8 mouse cellular contexts compared by ENCODE assay signal in the genomic region with DNA sequence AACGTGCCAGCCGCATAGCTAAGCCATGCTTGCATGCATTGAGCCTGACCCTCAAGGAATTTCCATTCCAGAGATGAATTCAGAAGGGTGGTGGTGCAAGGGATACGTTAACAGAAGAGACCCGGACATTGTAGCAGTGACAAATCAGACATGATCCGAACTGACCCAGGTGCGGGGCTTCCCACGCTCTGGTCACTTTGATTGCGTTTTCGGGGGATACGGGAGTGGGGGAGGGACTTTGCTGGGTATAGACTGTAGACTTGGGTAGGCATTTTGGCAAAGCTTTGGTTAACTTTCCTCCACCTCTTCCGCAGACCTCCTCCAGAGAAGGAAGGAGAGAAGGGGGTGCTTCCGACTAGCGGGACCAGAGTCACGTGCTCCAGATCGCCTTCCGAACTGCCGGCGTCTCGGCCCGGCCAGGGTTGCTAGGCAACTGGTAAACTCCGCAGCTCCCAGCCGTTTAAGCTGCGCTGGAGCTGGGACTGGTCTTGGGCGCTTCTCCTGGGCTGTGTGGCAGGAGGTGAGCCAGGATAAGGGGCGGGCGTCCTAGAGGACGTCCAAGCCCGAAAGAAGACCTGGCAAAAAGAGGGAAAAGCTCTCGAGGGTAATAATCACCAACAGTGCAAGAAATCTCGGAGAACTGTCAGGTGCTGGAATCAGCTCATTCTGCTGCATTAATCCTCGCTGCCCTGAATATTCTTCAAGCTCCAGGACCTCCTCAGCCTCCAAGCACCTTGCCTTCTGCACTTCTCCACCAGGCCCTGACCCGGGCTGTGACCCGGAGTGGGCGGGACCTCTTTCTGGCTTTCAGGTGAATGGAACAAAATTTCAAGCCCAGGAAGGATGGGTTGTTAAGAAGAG. TPM values are rescaled to one million over a fixed set of nuclear protein-coding genes. Genes with fewer than 3 reads are reported as not detected.
DNase-seq lines count a peak whose midpoint lies in the region; ATAC-seq and TF ChIP-seq lines count a peak whose summit lies in the region.

TSS of gene Dnaic2 (plus strand) at position 444 of the 861 bp plus-strand sequence.

- H3K4me2 ChIP-seq in heart, embryonic 11.5 days: peak within 1 kb of the TSS; percentile 74
- H3K4me2 ChIP-seq in kidney, embryonic 16.5 days (replicated peaks; ENCODE audit: low read depth, low read length): peak within 1 kb of the TSS; percentile 59
- H3K4me2 ChIP-seq in liver, embryonic 12.5 days: peak within 1 kb of the TSS; percentile 55

- ATAC-seq in heart, embryonic 11.5 days (replicated peaks; ENCODE audit: insufficient number of reproducible peaks, low FRiP score, low TSS enrichment): peak; percentile 56; the same call in 1 of the 2 replicates
- peak; percentile 95 for ATAC-seq in kidney, embryonic 16.5 days (ENCODE audit: low FRiP score, low TSS enrichment)
- ATAC-seq in liver, embryonic 12.5 days: no peak

- DNase-seq in urinary bladder, postnatal 14 days (ENCODE audit: low spot score): peak; percentile 71
- no peak for DNase-seq in urinary bladder, postnatal 10 days (ENCODE audit: low spot score)
- DNase-seq in neural tube, embryonic 10.5 days (ENCODE audit: extremely low spot score, low spot score): peak; percentile 76
- DNase-seq in urinary bladder, postnatal 36 days (ENCODE audit: low spot score in 2 of 2): peak; percentile 36 to 60

- no peaks in the 10 kb centered on the region for H3K36me3 ChIP-seq in heart, embryonic 11.5 days (ENCODE audit: control insufficient read depth, insufficient read depth, low read length)
- H3K36me3 ChIP-seq in kidney, embryonic 16.5 days (ENCODE audit: insufficient read depth, low read length): no peaks in the 10 kb centered on the region
- no peaks in the 10 kb centered on the region for H3K36me3 ChIP-seq in liver, embryonic 12.5 days

- 0 out of 2 replicates have a peak within 1 kb of the TSS, but pooled peaks have one; percentile 11 for H3K4me3 ChIP-seq in embryonic fibroblast, embryonic 13.5 days (ENCODE audit: insufficient read depth, low read length)
- H3K4me3 ChIP-seq in heart, embryonic 11.5 days (ENCODE audit: low read depth, low read length): peak within 1 kb of the TSS; percentile 41
- H3K4me3 ChIP-seq in kidney, embryonic 16.5 days (ENCODE audit: low read length): peak within 1 kb of the TSS; percentile 39
- H3K4me3 ChIP-seq in liver, embryonic 12.5 days: peak within 1 kb of the TSS; percentile 32

- WGBS in heart, embryonic 11.5 days (ENCODE audit: insufficient replicate concordance): 12% methylated on average over 34 of the region's 34 CpGs
- WGBS in kidney, embryonic 16.5 days: 7% methylated on average over 34 of the region's 34 CpGs
- WGBS in liver, embryonic 12.5 days (ENCODE audit: insufficient replicate concordance): 11% methylated on average over 34 of the region's 34 CpGs

- H3K27me3 ChIP-seq in heart, embryonic 11.5 days (ENCODE audit: control insufficient read depth, insufficient read depth, low read length): no peaks in the 10 kb centered on the region
- H3K27me3 ChIP-seq in kidney, embryonic 16.5 days (ENCODE audit: insufficient read depth, low read length): 0 out of 2 replicates have a peak, but pooled peaks cover 3% of the 10 kb centered on the region
- peaks cover 41% of the 10 kb centered on the region for H3K27me3 ChIP-seq in liver, embryonic 12.5 days (replicated peaks)

- H3K9ac ChIP-seq in heart, embryonic 11.5 days (ENCODE audit: low read depth, low read length): peak within 1 kb of the TSS; percentile 28; the same call in 1 of the 2 replicates
- peak within 1 kb of the TSS; percentile 27; the same call in 1 of the 2 replicates for H3K9ac ChIP-seq in kidney, embryonic 16.5 days (replicated peaks; ENCODE audit: low read length)
- H3K9ac ChIP-seq in liver, embryonic 12.5 days: 0 out of 2 replicates have a peak within 1 kb of the TSS, but pooled peaks have one; percentile 15

- no peak for TF ChIP-seq POLR2A in embryonic fibroblast, embryonic 13.5 days (IDR thresholded peaks at IDR 0.05; ENCODE audit: low read depth, low read length)

- H3K4me1 ChIP-seq in embryonic fibroblast, embryonic 13.5 days (ENCODE audit: control insufficient read depth, insufficient read depth, low read length): peaks cover 21% of the 10 kb centered on the region
- H3K4me1 ChIP-seq in heart, embryonic 11.5 days (ENCODE audit: control insufficient read depth, insufficient read depth, low read length): peaks cover 7% of the 10 kb centered on the region
- H3K4me1 ChIP-seq in kidney, embryonic 16.5 days (ENCODE audit: insufficient read depth, low read length): peaks cover 17% of the 10 kb centered on the region; the same call in 1 of the 2 replicates
- no peaks in the 10 kb centered on the region; the same call in 1 of the 2 replicates for H3K4me1 ChIP-seq in liver, embryonic 12.5 days

- no peak for TF ChIP-seq CTCF in embryonic fibroblast, embryonic 13.5 days (IDR thresholded peaks at IDR 0.05; ENCODE audit: borderline replicate concordance, insufficient read depth, low read length)

- H3K27ac ChIP-seq in embryonic fibroblast, embryonic 13.5 days (ENCODE audit: insufficient read depth, low read length): no peak within 1 kb of the TSS
- no peak within 1 kb of the TSS for H3K27ac ChIP-seq in heart, embryonic 11.5 days (ENCODE audit: low read depth, low read length)
- H3K27ac ChIP-seq in kidney, embryonic 16.5 days (ENCODE audit: low read length): no peak within 1 kb of the TSS
- no peak within 1 kb of the TSS for H3K27ac ChIP-seq in liver, embryonic 12.5 days

- H3K9me3 ChIP-seq in heart, embryonic 11.5 days (replicated peaks; ENCODE audit: control insufficient read depth, low read length): no peaks in the 10 kb centered on the region
- no peaks in the 10 kb centered on the region for H3K9me3 ChIP-seq in kidney, embryonic 16.5 days (ENCODE audit: low read length)
- no peaks in the 10 kb centered on the region for H3K9me3 ChIP-seq in liver, embryonic 12.5 days (replicated peaks)

RNA-seq across cellular contexts. Expression of gene Dnaic2, which starts in this region (rescaled TPM):
- 0.61 and 0.70 TPM in 2 replicates for polyA plus RNA-seq in embryonic fibroblast, embryonic 13.5 days (2011; ENCODE audit: insufficient read length, low read depth, missing spikeins)
- polyA plus RNA-seq in heart, embryonic 11.5 days (2014; fragmentation: Nextera tagmentation; extraction: Ambion mirVana): 0.20 and 0.50 TPM in 2 replicates
- 0.44 and 0.46 TPM in 2 replicates for polyA plus RNA-seq in kidney, embryonic 16.5 days (2015; fragmentation: Nextera tagmentation; extraction: Ambion mirVana)
- polyA plus RNA-seq in liver, embryonic 12.5 days (2016; fragmentation: Nextera tagmentation; extraction: Ambion mirVana): 0.05 TPM in 1 of 2 replicates, not detected in the other

Comparison
In these comparisons a context has a peak if more than half of its experiments do, and no peak if none do; other contexts are left out.
1. Peak in ATAC-seq, H3K4me3 ChIP-seq, H3K9ac ChIP-seq and H3K4me2 ChIP-seq in heart, embryonic 11.5 days; RNA of the gene not detected or under 1 TPM.
2. Peak in ATAC-seq, H3K4me3 ChIP-seq, H3K9ac ChIP-seq and H3K4me2 ChIP-seq in kidney, embryonic 16.5 days; RNA of the gene not detected or under 1 TPM.